Mouse (Mus musculus) mouse trophoblast stem cell (cell line): ENCODE measurements around the gene Abhd8.

Experiments
- in situ Hi-C, 2 experiments: fragments of 300-500 bp; cut with MseI, MboI; formaldehyde crosslinking; loops; 2 replicates in 1 of 2; 3 replicates in 1 of 2; pipeline ENCODE4 v1.15.1; 2025

Gene Abhd8

GRCm38 (mm10) chr8:71477196-71477845, 13.9 kb upstream of the Abhd8 start:
- in situ Hi-C loops, result no loop called here

GRCm38 (mm10) chr8:71476099-71476940, 12.9 kb upstream of the Abhd8 start:
- in situ Hi-C loops, result no loop called here

- in situ Hi-C loops, result no loop called here
These were observed 12.2 kb upstream of the Abhd8 start for GRCm38 (mm10) chr8:71475702-71476075.

GRCm38 (mm10) chr8:71474785-71475701, 11.6 kb upstream of the Abhd8 start:
- in situ Hi-C loops, result no loop called here

GRCm38 (mm10) chr8:71474344-71474743, 10.9 kb upstream of the Abhd8 start:
- in situ Hi-C loops, result no loop called here

GRCm38 (mm10) chr8:71472601-71473386, 9.3 kb upstream of the Abhd8 start:
- in situ Hi-C loops, result no loop called here

GRCm38 (mm10) chr8:71471861-71472260, 8.4 kb upstream of the Abhd8 start:
- in situ Hi-C loops, result no loop called here

- in situ Hi-C loops, result no loop called here
These were observed 7.4 kb upstream of the Abhd8 start for GRCm38 (mm10) chr8:71470913-71471255.

GRCm38 (mm10) chr8:71470146-71470912, 6.9 kb upstream of the Abhd8 start:
- in situ Hi-C loops, result no loop called here

- in situ Hi-C loops, result no loop called here
These were observed 6.0 kb upstream of the Abhd8 start for GRCm38 (mm10) chr8:71469411-71469810.

GRCm38 (mm10) chr8:71468916-71469315, 5.5 kb upstream of the Abhd8 start, which contains the start of gene Dda1:
TSS of gene Dda1 (plus strand) at chr8:71469199.
- in situ Hi-C loops, result no loop called here

GRCm38 (mm10) chr8:71468001-71468400, 4.5 kb upstream of the Abhd8 start:
- in situ Hi-C loops, result no loop called here

- in situ Hi-C loops, result no loop called here
These were observed 3.7 kb upstream of the Abhd8 start for GRCm38 (mm10) chr8:71467201-71467600.

GRCm38 (mm10) chr8:71466198-71466597, 2.7 kb upstream of the Abhd8 start:
- in situ Hi-C loops, result no loop called here

- in situ Hi-C loops, result no loop called here
These were observed 2.3 kb upstream of the Abhd8 start for GRCm38 (mm10) chr8:71465733-71466132.

GRCm38 (mm10) chr8:71464513-71465500, 1.4 kb upstream of the Abhd8 start, which contains the start of gene Mrpl34:
TSS of gene Mrpl34 (plus strand) at chr8:71464959.
- in situ Hi-C loops, result no loop called here

- in situ Hi-C loops, result no loop called here
These were observed 669 bp downstream of the Abhd8 start for GRCm38 (mm10) chr8:71462786-71463185.

GRCm38 (mm10) chr8:71462191-71462590, 1.3 kb downstream of the Abhd8 start:
- in situ Hi-C loops, result no loop called here

GRCm38 (mm10) chr8:71461152-71461840, 2.2 kb downstream of the Abhd8 start:
- in situ Hi-C loops, result no loop called here
